Mouse (Mus musculus): ENCODE data around the gene Tmem163.

DNA sequence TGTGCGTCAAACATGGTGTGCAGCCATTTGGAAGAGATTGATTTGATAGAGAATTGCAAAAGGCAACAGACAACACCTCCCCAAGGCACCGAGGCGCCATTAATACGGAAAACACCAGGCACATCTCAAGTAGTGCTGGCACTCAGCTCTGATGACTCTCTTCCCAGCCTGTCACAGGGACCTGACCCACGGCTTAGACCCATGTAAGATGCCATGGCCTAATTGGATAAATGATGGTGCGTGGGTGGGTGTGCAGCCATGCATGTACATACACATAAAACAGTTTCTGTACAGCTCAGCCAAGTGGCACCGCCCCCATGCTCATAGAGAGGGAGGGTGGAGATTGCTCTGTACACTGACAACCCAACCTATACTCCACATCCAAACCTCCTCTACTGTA, 102.3 kb downstream of the Tmem163 start:
- TF ChIP-seq POLR2A (IDR thresholded peaks at IDR 0.05; ENCODE audit: extremely low read depth, insufficient read depth, low read length) (no peak), CTCF (IDR thresholded peaks at IDR 0.05; ENCODE audit: extremely low read depth, insufficient read depth, low read length) (no peak)
